Mouse (Mus musculus): Measurements from ENCODE around the gene Cabp2.

GRCm38 (mm10) chr19:4086156-4086555, 4.8 kb downstream of the Cabp2 start:
- TF ChIP-seq POLR2A (IDR thresholded peaks at IDR 0.05; ENCODE audit: extremely low read depth, insufficient read depth, low read length), result no peak
- TF ChIP-seq CTCF (IDR thresholded peaks at IDR 0.05; ENCODE audit: low read depth, low read length), result no peak

Measured in liver, adult 2 months (tissue).